Mouse (Mus musculus) intestine, embryonic 16.5 days (tissue): ENCODE results near the gene Dmp1. TPM values are rescaled to one million over a fixed set of nuclear protein-coding genes. Genes with fewer than 3 reads are reported as not detected.

Experiments
- ATAC-seq: fragments of 200-750 bp; cut with Nextera tagmentation; 2 replicates; pipeline ENCODE4 v1.8.0; 2017; ENCODE audit warnings: moderate TSS enrichment, moderate library complexity
- H3K27ac ChIP-seq: fragments of 300-500 bp; sonication (generic); 2 replicates; pipeline ENCODE4 v1.5.1; 2014; ENCODE audit warnings: mild to moderate bottlenecking, low read length
- H3K27me3 ChIP-seq: fragments of 300-500 bp; sonication (generic); replicated peaks from 2 replicates; pipeline ENCODE4 v1.6.1; 2014; ENCODE audit warnings: low read length, control low read depth, mixed read lengths; ENCODE audit not compliant: control insufficient read depth, insufficient read depth
- H3K36me3 ChIP-seq: fragments of 300-500 bp; sonication (generic); 2 replicates; pipeline ENCODE4 v1.6.1; 2014; ENCODE audit warnings: low read length, control low read depth; ENCODE audit not compliant: control insufficient read depth, insufficient read depth
- H3K4me1 ChIP-seq: fragments of 300-500 bp; sonication (generic); 2 replicates; pipeline ENCODE4 v1.6.1; 2014; ENCODE audit warnings: low read length, control low read depth, mixed read lengths; ENCODE audit not compliant: control insufficient read depth, insufficient read depth
- H3K4me2 ChIP-seq: fragments of 300-500 bp; sonication (generic); 2 replicates; pipeline ENCODE4 v1.6.1; 2014; ENCODE audit warnings: low read depth, low read length, control low read depth
- H3K4me3 ChIP-seq: fragments of 300-500 bp; sonication (generic); 2 replicates; pipeline ENCODE4 v1.5.1; 2014; ENCODE audit warnings: mild to moderate bottlenecking, low read length
- H3K9ac ChIP-seq: fragments of 300-500 bp; sonication (generic); 2 replicates; pipeline ENCODE4 v1.6.1; 2014; ENCODE audit warnings: low read depth, low read length
- H3K9me3 ChIP-seq: fragments of 300-500 bp; sonication (generic); 2 replicates; pipeline ENCODE4 v1.6.1; 2016; ENCODE audit warnings: low read length, control low read depth; ENCODE audit not compliant: control insufficient read depth
- WGBS: fragments of 180-500 bp; shearing (Covaris S2); extraction: QIAGEN DNeasy Blood & Tissue Kit; methylation state at CpG from one replicate; pipeline ENCODE4 v1.1.7; 2014; 5-methylcytosine and 5-hydroxymethylcytosine counted together
- polyA plus RNA-seq: library from polyadenylated mRNA; unstranded; fragments of >200 nt; fragmentation: Nextera tagmentation; extraction: Ambion mirVana; gene quantifications from 2 replicates; pipeline ENCODE4 v1.2.1, GENCODE M21; 2015

Dmp1 gene
- polyA plus RNA-seq, 1 experiment from 2014 or later, result 0.77 TPM

DNA sequence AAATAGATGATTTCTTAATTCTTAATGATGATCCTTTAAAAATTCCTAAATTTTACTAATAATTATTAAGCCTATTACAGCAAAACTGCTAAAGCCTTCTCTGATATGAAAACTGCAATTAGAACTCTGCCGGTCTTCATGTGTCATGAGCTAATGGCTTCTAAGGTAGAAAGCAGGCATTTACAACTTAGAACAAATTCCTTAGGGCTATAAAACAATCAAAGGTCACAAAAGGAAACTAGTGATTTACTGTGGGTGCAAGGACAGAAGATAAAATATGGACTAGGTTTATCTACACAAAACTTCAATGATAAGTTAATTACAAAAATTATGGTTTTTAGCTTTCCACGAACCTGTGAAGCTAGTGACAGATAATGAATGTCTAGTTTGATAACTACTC lies 41.8 kb downstream of the Dmp1 start:
- peak; percentile 74 for ATAC-seq
- Histone ChIP-seq H3K4me3 (no peak overlapping the region), H3K36me3 (no peaks in the 10 kb centered on the region), H3K4me2 (no peak overlapping the region), H3K4me1 (no peaks in the 10 kb centered on the region), H3K9me3 (no peaks in the 10 kb centered on the region), H3K9ac (no peak overlapping the region), H3K27ac (no peak overlapping the region), H3K27me3 (no peaks in the 10 kb centered on the region)
- WGBS, result 23% methylated on average over 2 of the region's 2 CpGs

DNA sequence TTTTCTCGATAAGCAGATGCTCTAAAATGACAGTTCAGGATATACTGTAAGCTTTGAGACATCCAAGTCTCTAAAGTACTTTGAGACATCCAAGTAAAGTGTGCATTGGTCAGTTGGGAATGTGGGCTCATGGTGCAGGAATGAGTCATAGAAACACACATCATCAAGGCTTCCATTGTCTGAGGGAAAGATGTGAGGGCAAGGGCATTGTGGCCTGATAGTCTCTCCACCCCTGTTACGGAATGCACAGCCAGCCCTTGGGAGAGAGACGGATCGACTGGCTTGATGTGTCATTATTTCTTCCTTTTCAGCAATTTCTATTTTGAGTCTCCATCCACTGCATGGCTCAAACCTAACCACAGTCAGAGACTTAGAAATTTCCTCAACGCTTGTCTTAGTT lies 49.4 kb downstream of the Dmp1 start:
- ATAC-seq, result no peak
- WGBS, result 81% methylated on average over 5 of the region's 5 CpGs

DNA sequence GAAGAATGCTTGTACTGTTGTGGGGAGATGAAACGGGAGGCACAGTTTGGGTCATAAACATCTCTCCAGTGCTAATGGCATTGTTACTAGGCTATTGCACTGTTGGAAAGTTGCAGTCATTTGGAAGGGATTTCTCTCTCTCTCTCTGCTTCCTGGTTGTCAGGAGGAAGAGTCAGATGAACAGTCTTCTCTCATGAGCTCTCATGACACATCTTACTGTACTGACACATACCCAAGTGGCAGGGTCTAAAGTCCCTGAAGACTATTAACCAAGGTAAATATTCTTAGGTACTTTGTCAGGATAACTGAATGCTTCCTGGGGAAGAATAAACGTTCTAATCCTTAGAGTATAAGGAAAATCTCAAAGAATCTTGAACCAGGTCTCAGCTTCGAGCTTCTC lies 54.2 kb downstream of the Dmp1 start:
- Histone ChIP-seq H3K9me3 (no peaks in the 10 kb centered on the region), H3K36me3 (no peaks in the 10 kb centered on the region), H3K4me3 (no peak overlapping the region), H3K27ac (no peak overlapping the region), H3K4me2 (no peak overlapping the region), H3K27me3 (no peaks in the 10 kb centered on the region), H3K9ac (no peak overlapping the region), H3K4me1 (no peaks in the 10 kb centered on the region)
- peak; percentile 71 for ATAC-seq
- WGBS, result 35% methylated on average over 3 of the region's 3 CpGs

More for the DNA sequence above, 49.4 kb downstream of the Dmp1 start:
- H3K4me1 ChIP-seq, result no peaks in the 10 kb centered on the region
- H3K4me2 ChIP-seq, result no peak overlapping the region
- H3K9ac ChIP-seq, result no peak overlapping the region
- no peaks in the 10 kb centered on the region for H3K9me3 ChIP-seq
- no peaks in the 10 kb centered on the region for H3K36me3 ChIP-seq
- no peaks in the 10 kb centered on the region for H3K27me3 ChIP-seq
- H3K4me3 ChIP-seq, result no peak overlapping the region
- no peak overlapping the region for H3K27ac ChIP-seq

DNA sequence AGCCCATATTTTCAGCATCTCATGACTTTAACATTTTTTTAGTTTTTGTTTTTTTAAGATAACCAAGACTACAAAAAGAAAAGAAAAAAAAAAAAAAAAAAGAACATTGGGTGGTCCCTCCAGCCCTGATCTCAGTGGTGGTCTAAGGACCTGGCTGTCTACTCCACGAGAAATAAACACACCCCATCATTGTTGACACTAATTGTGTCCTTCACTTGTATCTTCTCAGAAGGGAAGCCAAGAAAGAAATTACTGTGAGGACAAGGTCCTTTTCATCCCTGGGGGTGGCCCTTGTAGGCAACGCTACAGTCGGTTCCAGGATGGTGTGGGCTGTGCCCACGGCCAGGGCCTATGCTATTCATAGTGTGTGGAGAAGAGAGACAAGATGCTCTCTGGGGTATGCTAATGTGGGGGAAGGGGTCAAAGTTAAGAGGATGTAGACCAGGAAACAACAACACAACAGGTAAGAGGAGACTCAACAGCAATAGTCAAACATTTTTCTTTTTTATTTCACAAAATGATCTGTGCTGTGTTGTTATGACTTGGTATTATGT lies 59.6 kb downstream of the Dmp1 start:
- WGBS, result 49% methylated on average over 4 of the region's 4 CpGs
- Histone ChIP-seq H3K4me3 (no peak overlapping the region), H3K27ac (no peak overlapping the region), H3K9ac (no peak overlapping the region), H3K27me3 (no peaks in the 10 kb centered on the region), H3K4me1 (no peaks in the 10 kb centered on the region), H3K4me2 (no peak overlapping the region), H3K9me3 (no peaks in the 10 kb centered on the region), H3K36me3 (no peaks in the 10 kb centered on the region)
- ATAC-seq, result no peak

DNA sequence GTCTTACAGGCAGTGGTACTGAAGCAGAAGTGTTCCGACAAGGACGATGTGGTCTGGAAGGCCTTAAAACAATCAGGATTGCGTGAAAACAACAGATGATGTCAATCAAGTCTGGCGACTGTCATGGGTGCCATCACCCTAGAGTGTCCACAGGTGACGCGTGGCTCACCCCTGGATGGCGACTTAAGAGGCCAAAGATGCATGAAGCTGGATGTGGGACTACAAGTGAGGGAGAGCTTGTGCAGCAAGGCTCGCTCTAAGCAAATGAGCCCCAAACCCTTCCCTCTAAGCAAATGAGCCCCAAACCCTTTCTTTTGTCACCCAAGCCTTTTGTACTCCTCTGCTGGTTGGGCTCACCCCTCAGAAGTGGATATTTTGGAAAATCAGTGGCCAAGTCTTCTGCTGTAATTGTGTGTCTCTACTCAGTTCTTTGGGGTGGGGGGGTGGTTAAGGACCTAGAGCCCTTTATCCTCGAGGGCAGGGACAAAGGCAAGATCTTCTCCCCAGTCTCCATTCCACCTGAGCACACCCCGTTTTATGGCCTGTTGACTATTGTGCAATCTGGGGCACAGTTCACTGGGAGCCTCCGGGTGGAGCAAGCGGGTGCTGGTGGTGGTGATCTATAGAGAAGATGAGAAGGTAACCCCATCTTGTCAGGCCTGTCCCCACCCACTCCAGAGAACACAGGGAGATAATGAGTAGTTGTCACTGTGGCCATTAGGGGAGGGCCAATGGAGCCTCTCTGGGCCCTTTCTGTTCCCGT lies 60.8 kb downstream of the Dmp1 start:
- ATAC-seq, result peak; percentile 99
- Histone ChIP-seq H3K36me3 (no peaks in the 10 kb centered on the region), H3K4me2 (no peak overlapping the region), H3K27me3 (no peaks in the 10 kb centered on the region), H3K4me3 (no peak overlapping the region), H3K4me1 (no peaks in the 10 kb centered on the region), H3K27ac (no peak overlapping the region), H3K9me3 (no peaks in the 10 kb centered on the region), H3K9ac (no peak overlapping the region)
- WGBS, result 79% methylated on average over 13 of the region's 13 CpGs

Other genes starting within 250 kb of the Dmp1 start
- gene Hsd17b13, start 225.2 kb upstream of the Dmp1 start, polyA plus RNA-seq, result 36.9 and 49.5 TPM in 2 replicates
- gene Hsd17b11, start 180.7 kb upstream of the Dmp1 start, polyA plus RNA-seq, result 10.6 and 10.7 TPM in 2 replicates
- 61.0 and 61.8 TPM in 2 replicates for gene Nudt9, start 156.3 kb upstream of the Dmp1 start, polyA plus RNA-seq
- gene Gm17660, start 125.0 kb upstream of the Dmp1 start, polyA plus RNA-seq, result not detected in 2 replicates
- gene Sparcl1, start 88.9 kb upstream of the Dmp1 start, polyA plus RNA-seq, result 191 and 194 TPM in 2 replicates
- not detected in 2 replicates for gene Dspp, start 31.9 kb upstream of the Dmp1 start, polyA plus RNA-seq
- 0.16 TPM in 1 of 2 replicates, not detected in the other for gene Ibsp, start 96.6 kb downstream of the Dmp1 start, polyA plus RNA-seq
- gene Mepe, start 122.7 kb downstream of the Dmp1 start, polyA plus RNA-seq, result not detected in 2 replicates
- gene Spp1, start 232.5 kb downstream of the Dmp1 start, polyA plus RNA-seq, result 42.5 and 46.6 TPM in 2 replicates